Mouse (Mus musculus): ENCODE measurements around the gene Atg7. TPM values are rescaled to one million over a fixed set of nuclear protein-coding genes. Genes with fewer than 3 reads are reported as not detected.
"Not testable (repeated sequence)": the region's sequence is repeated elsewhere in the genome, so short reads cannot be mapped to it uniquely, and the experiment has no call there.

Gene Atg7
- polyA plus RNA-seq, 1 experiment = 21.5 TPM

DNA sequence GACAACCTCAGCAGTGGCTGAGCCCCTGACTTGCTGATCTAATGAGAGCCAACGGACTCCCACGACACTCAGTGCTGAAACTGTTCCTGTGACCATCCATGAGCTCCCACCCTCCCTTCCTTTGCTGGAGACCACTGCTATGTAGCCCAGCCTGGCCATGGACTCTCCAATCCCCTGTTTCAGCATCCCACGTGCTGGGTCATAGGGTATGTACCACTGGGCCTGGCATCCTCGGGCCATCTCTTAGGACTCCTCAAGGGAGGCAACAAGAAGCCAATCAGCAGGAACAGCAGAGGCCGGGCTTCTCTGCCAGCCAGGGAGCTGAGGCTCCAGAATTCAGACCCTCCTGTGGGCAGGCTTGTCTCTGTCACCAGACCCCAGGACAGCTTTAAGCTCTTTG, 239.3 kb downstream of the Atg7 start:
- no peak for DNase-seq (ENCODE audit: low spot score)

DNA sequence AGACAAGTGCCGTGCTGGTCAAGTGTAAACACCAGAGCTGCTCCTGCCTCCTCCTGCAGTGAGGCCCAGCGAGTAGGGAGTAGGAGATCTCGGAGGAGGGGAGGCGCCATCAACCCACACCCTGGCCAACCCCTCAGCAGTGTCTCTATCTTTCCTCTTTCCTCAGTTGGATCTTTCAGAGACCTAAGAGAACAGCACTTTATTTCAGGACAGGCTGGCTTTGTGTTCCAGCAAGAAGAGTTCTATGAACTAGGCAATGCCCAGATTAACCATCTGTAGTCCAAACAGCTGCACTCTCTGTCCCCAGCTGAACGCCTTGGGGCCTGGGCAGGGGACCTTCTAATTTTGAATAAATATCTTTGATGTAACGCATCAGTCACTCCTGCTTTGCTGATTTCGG, 239.8 kb downstream of the Atg7 start:
- no peak for DNase-seq (ENCODE audit: low spot score)

GRCm38 (mm10) chr6:114883261-114883740, 240.4 kb downstream of the Atg7 start:
- no peak for DNase-seq (ENCODE audit: low spot score)

DNA sequence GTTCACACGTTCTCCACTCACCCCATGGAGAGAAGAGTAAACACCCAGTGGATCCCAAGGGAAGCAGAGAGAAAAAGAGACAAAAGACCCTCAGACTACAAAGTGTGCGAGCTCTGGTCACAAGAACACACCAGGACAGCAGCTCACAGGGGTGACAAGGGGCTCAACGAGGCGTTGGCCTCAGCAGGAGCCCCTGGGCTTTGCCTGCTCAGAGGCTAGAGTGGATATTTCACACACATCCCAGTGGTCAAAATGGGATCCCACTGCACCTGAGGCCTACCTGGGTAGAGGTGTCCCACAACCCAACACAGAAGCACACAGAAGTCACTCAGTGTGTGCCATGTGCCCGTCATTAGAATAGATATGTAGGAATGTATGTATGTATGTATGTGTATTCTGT, 242.2 kb downstream of the Atg7 start:
- DNase-seq (ENCODE audit: low spot score) = no peak

- no peak for DNase-seq (ENCODE audit: low spot score)
Measured at GRCm38 (mm10) chr6:114886012-114886411, 243.1 kb downstream of the Atg7 start.

DNA sequence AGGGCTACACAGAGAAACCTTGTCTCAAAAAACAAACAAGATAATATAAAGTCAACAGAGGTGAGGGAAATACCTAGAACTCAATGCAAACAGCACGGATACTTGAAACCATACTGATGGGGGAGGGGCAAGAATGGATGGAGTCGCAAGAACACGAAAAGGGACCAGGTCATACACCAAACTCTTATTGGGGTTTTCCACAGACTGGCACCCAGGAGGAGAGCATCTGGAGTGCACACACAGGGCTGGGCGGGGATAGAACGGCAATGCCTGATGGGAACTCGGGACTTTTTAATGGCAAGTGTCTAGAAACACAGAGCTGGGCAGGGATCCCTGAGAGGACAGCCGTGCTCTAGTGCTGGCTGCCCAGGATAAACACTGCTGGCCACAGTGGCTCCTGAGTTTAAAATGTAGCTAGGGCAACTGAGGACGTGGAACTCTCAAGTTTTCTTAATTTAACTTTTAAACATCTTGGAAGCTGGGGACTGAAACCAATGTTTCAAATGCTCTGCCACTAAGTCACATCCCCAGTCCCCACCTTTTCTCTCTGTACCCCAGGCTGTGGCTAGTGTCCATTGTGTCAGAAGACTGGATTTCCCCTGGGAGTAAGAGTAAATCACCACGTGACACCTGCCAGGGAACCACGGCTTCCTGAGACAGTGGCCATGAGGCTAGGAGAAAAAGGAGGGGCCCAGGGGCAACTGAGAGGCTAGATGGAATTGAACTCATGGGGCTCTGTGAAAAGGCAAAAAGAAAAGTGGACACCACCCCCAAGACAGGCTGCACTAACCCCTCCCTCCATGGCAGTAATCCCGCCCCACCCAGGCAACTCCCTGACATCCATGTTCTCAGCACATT, 243.8 kb downstream of the Atg7 start:
- no peak for DNase-seq (ENCODE audit: low spot score)

DNA sequence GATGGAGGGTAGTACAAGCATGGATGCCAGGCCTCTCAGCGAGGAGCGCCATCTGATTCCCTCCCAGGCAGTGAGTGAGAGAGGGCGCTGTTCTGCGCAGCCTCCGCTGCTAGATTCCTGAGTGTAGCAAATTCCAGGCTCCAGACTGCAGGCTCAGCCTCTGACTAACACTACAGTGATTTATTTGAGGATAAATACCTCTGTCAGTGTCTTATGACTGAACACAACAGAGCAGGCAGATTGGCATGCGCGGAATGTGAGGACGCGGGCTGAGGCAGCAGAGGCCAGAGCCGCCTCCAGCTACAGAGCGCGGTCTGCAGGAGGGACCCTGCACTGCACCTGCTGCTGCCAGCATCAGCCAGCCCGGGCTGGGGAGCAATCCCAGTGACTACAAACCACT, 246.0 kb downstream of the Atg7 start:
- DNase-seq (ENCODE audit: low spot score) = peak; percentile 54

GRCm38 (mm10) chr6:114889971-114890370, 247.1 kb downstream of the Atg7 start:
- not testable (repeated sequence) for DNase-seq (ENCODE audit: low spot score)

- peak; percentile 67 for DNase-seq (ENCODE audit: low spot score)
Measured at GRCm38 (mm10) chr6:114890411-114891115, 247.7 kb downstream of the Atg7 start.

DNA sequence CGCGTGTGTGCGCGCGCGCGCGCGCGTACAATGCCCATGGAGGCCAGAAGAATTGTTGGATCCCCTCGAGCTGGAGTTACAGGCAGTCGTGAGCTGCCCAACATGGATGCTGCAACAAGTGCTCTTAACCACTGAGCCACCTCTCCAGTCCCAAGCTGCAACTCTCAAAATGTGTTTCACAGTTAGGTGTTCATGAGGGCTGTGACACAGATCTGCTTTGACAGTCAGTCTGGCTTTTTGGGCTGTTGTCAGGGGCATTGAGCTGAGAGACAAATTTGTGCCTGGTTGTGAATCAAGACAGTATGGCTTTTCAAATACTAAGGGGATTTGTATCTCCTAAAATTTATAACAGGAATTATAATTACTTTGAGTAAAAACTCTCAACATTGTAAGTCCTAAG, 248.4 kb downstream of the Atg7 start:
- no peak for DNase-seq (ENCODE audit: low spot score)

GRCm38 (mm10) chr6:114891771-114892170, 248.9 kb downstream of the Atg7 start:
- DNase-seq (ENCODE audit: low spot score) = no peak

DNA sequence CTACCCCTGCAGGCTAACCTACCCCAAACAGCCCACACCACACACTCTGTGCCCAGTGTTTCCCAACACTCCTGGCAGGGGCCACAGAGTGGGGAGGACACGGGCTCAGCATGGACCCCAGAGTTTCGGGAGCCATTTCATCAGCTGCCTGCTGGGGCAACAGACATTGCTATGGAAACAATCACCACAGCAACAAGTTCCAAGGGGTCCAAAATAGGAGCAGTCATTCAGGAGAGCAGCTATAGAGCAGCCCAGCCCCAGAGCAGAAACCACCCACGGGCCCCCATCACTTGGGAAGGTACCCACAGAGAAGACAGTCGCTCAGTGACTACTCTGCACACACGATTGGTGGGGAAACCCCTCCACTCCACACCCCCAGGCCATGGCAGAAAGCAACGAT, 249.5 kb downstream of the Atg7 start:
- no peak for DNase-seq (ENCODE audit: low spot score)

DNA sequence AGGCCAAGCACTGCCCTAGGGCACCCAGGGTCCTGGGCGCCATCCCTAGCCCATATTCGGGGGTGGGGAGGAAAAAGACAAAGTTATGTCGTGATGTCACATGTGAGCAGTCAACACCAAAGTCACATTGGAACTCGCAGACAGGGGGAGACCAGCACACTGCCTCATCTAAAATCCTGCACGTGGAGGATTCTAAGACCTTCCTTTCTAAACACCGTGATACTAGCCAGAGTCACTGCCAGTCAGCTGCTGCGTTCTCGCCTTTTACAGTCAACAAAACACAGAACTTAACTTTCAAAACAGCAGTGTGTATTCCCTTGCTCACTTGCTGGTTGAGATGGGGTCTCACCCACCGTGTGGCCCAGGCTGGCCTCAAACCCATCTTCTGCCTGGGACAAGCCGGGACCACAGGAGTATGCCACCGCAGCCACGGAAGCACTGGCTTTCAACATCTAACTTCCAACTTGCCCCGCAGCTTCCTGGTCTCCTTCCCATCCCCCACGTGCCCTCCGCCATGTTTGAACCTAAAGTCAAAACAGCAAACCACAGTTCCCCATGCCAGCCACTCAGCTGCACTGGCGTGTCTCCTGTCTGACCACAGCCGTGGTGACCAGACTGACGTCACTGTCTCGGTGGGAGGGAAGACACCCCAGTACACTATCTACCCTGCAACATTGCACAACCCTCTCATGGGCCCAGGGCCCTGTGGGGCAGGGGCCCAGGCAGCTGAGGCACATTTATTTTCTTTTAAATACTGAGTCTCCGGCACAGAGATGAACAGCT, 250.7 kb downstream of the Atg7 start:
- DNase-seq (ENCODE audit: low spot score) = no peak

DNA sequence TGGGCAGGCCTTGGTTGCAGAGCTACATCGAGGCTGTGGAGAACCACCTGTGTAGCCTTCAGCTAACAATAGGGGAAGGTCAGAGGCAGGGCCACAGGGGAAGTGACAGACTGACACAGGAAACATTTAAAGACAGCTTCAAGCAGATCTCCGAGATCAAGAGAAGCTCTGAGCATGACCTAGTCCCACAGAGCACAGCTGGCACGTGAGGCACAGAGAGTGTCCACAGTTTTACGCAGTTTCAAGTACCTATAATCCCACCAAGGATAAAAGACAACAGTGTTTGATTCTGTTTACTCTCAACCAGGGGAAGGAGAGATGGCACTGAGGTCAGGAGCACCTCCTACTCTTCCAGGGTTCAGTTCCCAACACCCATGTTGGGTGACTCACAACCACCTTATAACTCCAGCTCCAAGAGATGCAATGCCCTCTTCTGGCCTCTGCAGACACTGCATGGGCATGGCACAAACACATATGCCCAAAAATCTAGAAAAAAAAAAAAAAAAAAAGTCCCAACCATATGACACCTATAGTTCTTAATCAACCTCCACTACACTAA, 251.7 kb downstream of the Atg7 start:
- DNase-seq (ENCODE audit: low spot score) = no peak

- DNase-seq (ENCODE audit: low spot score) = no peak
Measured at GRCm38 (mm10) chr6:114895191-114895590, 252.3 kb downstream of the Atg7 start.

- no peak for DNase-seq (ENCODE audit: low spot score)
Measured at GRCm38 (mm10) chr6:114896281-114896680, 253.4 kb downstream of the Atg7 start.

- DNase-seq (ENCODE audit: low spot score) = no peak
Measured at GRCm38 (mm10) chr6:114898949-114899348, 256.1 kb downstream of the Atg7 start.

DNA sequence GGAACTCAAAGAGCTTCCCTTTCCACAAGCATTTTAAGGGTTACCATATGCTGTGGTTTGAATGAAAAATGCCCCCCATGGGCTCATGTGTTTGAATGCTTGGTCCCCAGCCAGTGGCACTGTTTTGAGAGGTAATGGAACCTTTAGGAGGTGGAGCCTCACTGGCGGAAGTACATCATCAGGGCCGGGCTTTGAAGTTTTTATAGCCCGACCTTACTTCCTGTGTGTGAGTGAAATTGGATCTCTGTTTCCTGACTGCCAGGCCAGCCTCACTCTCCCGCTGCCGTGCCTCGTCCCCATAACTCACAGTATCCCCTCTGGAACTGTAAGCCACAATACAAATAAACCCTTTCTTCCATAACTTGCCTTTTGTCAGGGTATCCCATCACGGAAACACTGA, 256.8 kb downstream of the Atg7 start:
- no peak for DNase-seq (ENCODE audit: low spot score)

- no peak for DNase-seq (ENCODE audit: low spot score)
Measured at GRCm38 (mm10) chr6:114900194-114900593, 257.3 kb downstream of the Atg7 start.

GRCm38 (mm10) chr6:114901321-114901824, 258.5 kb downstream of the Atg7 start:
- DNase-seq (ENCODE audit: low spot score) = no peak

- no peak for DNase-seq (ENCODE audit: low spot score)
Measured at GRCm38 (mm10) chr6:114901921-114902320, 259.0 kb downstream of the Atg7 start.

GRCm38 (mm10) chr6:114904233-114904632, 261.3 kb downstream of the Atg7 start:
- DNase-seq (ENCODE audit: low spot score) = no peak

Measured in urinary bladder, adult 2 months (tissue).